8 mouse cellular contexts compared by ENCODE assay signal in the genomic region with DNA sequence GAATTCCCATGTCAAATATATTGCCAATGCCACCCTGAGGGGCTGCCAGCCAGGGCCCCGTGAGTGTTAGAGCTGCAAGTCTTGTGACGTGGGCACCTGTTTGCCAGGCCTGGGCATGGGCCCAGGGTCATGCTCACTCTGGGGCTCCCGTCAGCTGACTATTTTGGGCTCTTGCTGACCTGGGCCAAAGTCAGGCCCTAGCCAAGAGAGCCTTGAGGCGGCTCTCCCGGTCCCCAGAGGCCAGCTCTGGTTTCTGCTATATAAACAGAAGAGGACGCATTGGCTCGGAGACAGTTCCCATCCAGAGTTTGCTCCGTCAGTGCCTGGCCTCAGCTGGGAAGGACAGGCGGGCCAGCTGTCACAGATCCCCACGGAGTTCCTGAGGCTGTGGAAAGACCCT. TPM values are rescaled to one million over a fixed set of nuclear protein-coding genes. Genes with fewer than 3 reads are reported as not detected.
A peak's percentile ranks its signal among the peaks of the same experiment; 100 is the strongest.
DNase-seq lines count a peak whose midpoint lies in the region; ATAC-seq and TF ChIP-seq lines count a peak whose summit lies in the region.

No protein-coding gene starts in this region.

- no peak for TF ChIP-seq POLR2A in small intestine, adult 2 months (IDR thresholded peaks at IDR 0.05; ENCODE audit: low read depth, low read length)

- H3K27me3 ChIP-seq in kidney, embryonic 15.5 days = 0 out of 2 replicates have a peak, but pooled peaks cover 5% of the 10 kb centered on the region
- H3K27me3 ChIP-seq in small intestine, adult 2 months (ENCODE audit: control insufficient read depth, insufficient read depth, low read length) = no peaks in the 10 kb centered on the region
- H3K27me3 ChIP-seq in midbrain, embryonic 11.5 days (ENCODE audit: control insufficient read depth, insufficient read depth, low read length) = no peaks in the 10 kb centered on the region

- WGBS in kidney, embryonic 15.5 days = 40% methylated on average over 10 of the region's 10 CpGs
- WGBS in small intestine, adult 2 months = 65% methylated on average over 10 of the region's 10 CpGs
- WGBS in midbrain, embryonic 11.5 days = 74% methylated on average over 10 of the region's 10 CpGs

- peaks cover 32% of the 10 kb centered on the region for H3K4me1 ChIP-seq in kidney, embryonic 15.5 days
- H3K4me1 ChIP-seq in small intestine, adult 2 months (ENCODE audit: control insufficient read depth, insufficient read depth, insufficient read length, low read length) = no peaks in the 10 kb centered on the region; the same call in none of the 2 replicates
- no peaks in the 10 kb centered on the region for H3K4me1 ChIP-seq in midbrain, embryonic 11.5 days (ENCODE audit: control insufficient read depth, insufficient read depth, low read length)

- no peak overlapping the region for H3K9ac ChIP-seq in kidney, embryonic 15.5 days
- no peak overlapping the region for H3K9ac ChIP-seq in midbrain, embryonic 11.5 days (ENCODE audit: low read length)

- no peak for ATAC-seq in kidney, embryonic 15.5 days (replicated peaks; ENCODE audit: low FRiP score)
- no peak for ATAC-seq in midbrain, embryonic 11.5 days (ENCODE audit: low FRiP score)

- no peaks in the 10 kb centered on the region for H3K9me3 ChIP-seq in kidney, embryonic 15.5 days (replicated peaks)
- no peaks in the 10 kb centered on the region for H3K9me3 ChIP-seq in midbrain, embryonic 11.5 days (ENCODE audit: control insufficient read depth, low read length)

- no peak for TF ChIP-seq CTCF in small intestine, adult 2 months (IDR thresholded peaks at IDR 0.05; ENCODE audit: extremely low read depth, insufficient read length, insufficient replicate concordance, low read depth, low read length)

- no peaks in the 10 kb centered on the region for H3K36me3 ChIP-seq in kidney, embryonic 15.5 days
- H3K36me3 ChIP-seq in small intestine, adult 2 months (ENCODE audit: control insufficient read depth, insufficient read depth, low read length) = no peaks in the 10 kb centered on the region
- no peaks in the 10 kb centered on the region; the same call in 1 of the 2 replicates for H3K36me3 ChIP-seq in midbrain, embryonic 11.5 days (ENCODE audit: control insufficient read depth, insufficient read depth, low read length)

- DNase-seq in left cerebral cortex, postnatal 4 days = peak; percentile 33
- DNase-seq in left cerebral cortex, postnatal 36 days (ENCODE audit: low spot score in 2 of 2) = no peak
- peak; percentile 90 for DNase-seq in heart, adult 8-10 months (ENCODE audit: low spot score)
- no peak for DNase-seq in midbrain, embryonic 11.5 days (ENCODE audit: low spot score, missing footprints)
- DNase-seq in right cerebral cortex, postnatal 36 days (ENCODE audit: low spot score in 2 of 2) = no peak
- no peak for DNase-seq in cerebellum, adult 9-11 months

- H3K4me2 ChIP-seq in kidney, embryonic 15.5 days = no peak overlapping the region
- H3K4me2 ChIP-seq in midbrain, embryonic 11.5 days = no peak overlapping the region

- H3K27ac ChIP-seq in kidney, embryonic 15.5 days = peak overlapping the region; percentile 83
- H3K27ac ChIP-seq in small intestine, adult 2 months (ENCODE audit: insufficient read depth, low read depth, low read length) = peak overlapping the region; percentile 66
- H3K27ac ChIP-seq in midbrain, embryonic 11.5 days (ENCODE audit: low read depth, low read length) = no peak overlapping the region

- intact Hi-C loops in left cerebral cortex, postnatal 4 days (cut with DNase I) = no loop called here
- intact Hi-C loops in left cerebral cortex, postnatal 36 days (cut with DNase I) = no loop called here

- no peak overlapping the region for H3K4me3 ChIP-seq in kidney, embryonic 15.5 days (replicated peaks)
- no peak overlapping the region for H3K4me3 ChIP-seq in small intestine, adult 2 months (ENCODE audit: low read depth, low read length)
- no peak overlapping the region for H3K4me3 ChIP-seq in midbrain, embryonic 11.5 days (ENCODE audit: low read depth, low read length)

RNA-seq across cellular contexts. Expression of gene Nr4a1, which starts 6.3 kb away (rescaled TPM):
- 10 to 100 TPM; 20.1 to 22.6 TPM for total RNA-seq in left cerebral cortex, postnatal 4 days (2021)
- total RNA-seq in left cerebral cortex, postnatal 36 days (2021) = 100 to 1,000 TPM in 1 of 2 experiments, 10 to 100 TPM in 1; 60.5 to 156 TPM
- 10 to 100 TPM in 3 of 4 experiments, 1 to 10 TPM in 1; 7.0 to 23.9 (median 12.6) TPM for total RNA-seq in heart, adult 8-10 months (2022)
- 9.8 and 10.0 TPM in 2 replicates for polyA plus RNA-seq in kidney, embryonic 15.5 days (2015; fragmentation: Nextera tagmentation; extraction: Ambion mirVana)
- 6.5 and 9.7 TPM in 2 replicates for polyA plus RNA-seq in small intestine, adult 2 months (2012; rRNA removed)
- 1.3 TPM in 2 replicates for polyA plus RNA-seq in midbrain, embryonic 11.5 days (2014; fragmentation: Nextera tagmentation; extraction: Ambion mirVana)

RNA-seq across cellular contexts. Expression of gene Atg101, which starts 23.7 kb away (rescaled TPM):
- total RNA-seq in left cerebral cortex, postnatal 4 days (2021) = 10 to 100 TPM; 36.5 to 37.1 TPM
- 10 to 100 TPM; 43.5 to 45.5 TPM for total RNA-seq in left cerebral cortex, postnatal 36 days (2021)
- 10 to 100 TPM; 21.1 to 25.4 (median 21.4) TPM for total RNA-seq in heart, adult 8-10 months (2022)
- 75.0 and 80.1 TPM in 2 replicates for polyA plus RNA-seq in kidney, embryonic 15.5 days (2015; fragmentation: Nextera tagmentation; extraction: Ambion mirVana)
- 13.7 and 38.4 TPM in 2 replicates for polyA plus RNA-seq in small intestine, adult 2 months (2012; rRNA removed)
- 57.9 and 67.4 TPM in 2 replicates for polyA plus RNA-seq in midbrain, embryonic 11.5 days (2014; fragmentation: Nextera tagmentation; extraction: Ambion mirVana)

RNA-seq across cellular contexts. Expression of gene 6030408B16Rik, which starts 32.6 kb away (rescaled TPM):
- total RNA-seq in left cerebral cortex, postnatal 4 days (2021) = under 1 TPM in 1 of 2 experiments, not detected in 1; 0.56 TPM
- under 1 TPM; 0.27 to 0.37 TPM for total RNA-seq in left cerebral cortex, postnatal 36 days (2021)
- 1 to 10 TPM in 3 of 4 experiments, under 1 TPM in 1; 0.54 to 2.1 (median 1.1) TPM for total RNA-seq in heart, adult 8-10 months (2022)
- 18.1 and 19.9 TPM in 2 replicates for polyA plus RNA-seq in kidney, embryonic 15.5 days (2015; fragmentation: Nextera tagmentation; extraction: Ambion mirVana)
- 0.14 and 0.24 TPM in 2 replicates for polyA plus RNA-seq in small intestine, adult 2 months (2012; rRNA removed)
- 0.33 TPM in 1 of 2 replicates, not detected in the other for polyA plus RNA-seq in midbrain, embryonic 11.5 days (2014; fragmentation: Nextera tagmentation; extraction: Ambion mirVana)

RNA-seq across cellular contexts. Expression of gene Grasp, which starts 36.4 kb away (rescaled TPM):
- total RNA-seq in left cerebral cortex, postnatal 4 days (2021) = 10 to 100 TPM; 12.3 to 13.5 TPM
- 10 to 100 TPM; 76.3 to 89.5 TPM for total RNA-seq in left cerebral cortex, postnatal 36 days (2021)
- 10 to 100 TPM in 1 of 4 experiments, 1 to 10 TPM in 3; 7.6 to 10.2 (median 9.5) TPM for total RNA-seq in heart, adult 8-10 months (2022)
- 4.7 TPM in 2 replicates for polyA plus RNA-seq in kidney, embryonic 15.5 days (2015; fragmentation: Nextera tagmentation; extraction: Ambion mirVana)
- polyA plus RNA-seq in small intestine, adult 2 months (2012; rRNA removed) = 7.3 and 8.5 TPM in 2 replicates
- 3.6 and 4.5 TPM in 2 replicates for polyA plus RNA-seq in midbrain, embryonic 11.5 days (2014; fragmentation: Nextera tagmentation; extraction: Ambion mirVana)

Comparison
In these comparisons a context has a peak if more than half of its experiments do, and no peak if none do; other contexts are left out.
1. DNase-seq: peak in left cerebral cortex, postnatal 4 days (single experiment) and heart, adult 8-10 months (single experiment); none in left cerebral cortex, postnatal 36 days (0 of 2), midbrain, embryonic 11.5 days (single experiment), right cerebral cortex, postnatal 36 days (0 of 2) and cerebellum, adult 9-11 months (single experiment).